Mouse (Mus musculus) stomach, postnatal 0 days (tissue): ENCODE results near the gene Ovol3. TPM values are rescaled to one million over a fixed set of nuclear protein-coding genes. Genes with fewer than 3 reads are reported as not detected.

Experiments
- ATAC-seq: fragments of 200-750 bp; cut with Nextera tagmentation; 2 replicates; pipeline ENCODE4 v1.8.0; 2017; ENCODE audit not compliant: low FRiP score, low TSS enrichment
- DNase-seq: peaks from one replicate; pipeline ENCODE4 v3.0.0-alpha.2; 2016; ENCODE audit warnings: low spot score
- H3K27ac ChIP-seq: fragments of 300-500 bp; sonication (generic); replicated peaks from 2 replicates; pipeline ENCODE4 v1.5.1; 2014; ENCODE audit warnings: mild to moderate bottlenecking, control low read depth
- H3K27me3 ChIP-seq: fragments of 300-500 bp; sonication (generic); 2 replicates; pipeline ENCODE4 v1.6.1; 2014; ENCODE audit warnings: low read length; ENCODE audit not compliant: control insufficient read depth, insufficient read depth
- H3K36me3 ChIP-seq: fragments of 300-500 bp; sonication (generic); 2 replicates; pipeline ENCODE4 v1.6.1; 2014; ENCODE audit warnings: low read length, mixed read lengths; ENCODE audit not compliant: control insufficient read depth, insufficient read depth
- H3K4me1 ChIP-seq: fragments of 300-500 bp; sonication (generic); replicated peaks from 2 replicates; pipeline ENCODE4 v1.6.1; 2014; ENCODE audit warnings: antibody characterized with exemption; ENCODE audit not compliant: control insufficient read depth, insufficient read depth
- H3K4me2 ChIP-seq: fragments of 300-500 bp; sonication (generic); replicated peaks from 2 replicates; pipeline ENCODE4 v1.6.1; 2014; ENCODE audit warnings: low read depth, mild to moderate bottlenecking, control low read depth, moderate library complexity
- H3K4me3 ChIP-seq: fragments of 300-500 bp; sonication (generic); 2 replicates; pipeline ENCODE4 v1.5.1; 2014; ENCODE audit warnings: low read depth, low read length, control low read depth
- H3K9ac ChIP-seq: fragments of 300-500 bp; sonication (generic); 2 replicates; pipeline ENCODE4 v1.6.1; 2014; ENCODE audit warnings: mild to moderate bottlenecking, low read length, control low read depth, mixed read lengths
- H3K9me3 ChIP-seq: fragments of 300-500 bp; sonication (generic); 2 replicates; pipeline ENCODE4 v1.6.1; 2016; ENCODE audit warnings: low read length; ENCODE audit not compliant: control insufficient read depth
- CTCF ChIP-seq: IDR thresholded peaks from 2 replicates; pipeline ENCODE4 v1.5.1; 2016; ENCODE audit warnings: antibody characterized with exemption, low read depth, mild to moderate bottlenecking, moderate library complexity
- EP300 ChIP-seq: optimal IDR thresholded peaks from 2 replicates; pipeline ENCODE3; 2016; ENCODE audit warnings: antibody characterized with exemption
- WGBS: fragments of 180-500 bp; shearing (Covaris S2); extraction: QIAGEN DNeasy Blood & Tissue Kit; methylation state at CpG from one replicate; pipeline ENCODE4 v1.1.7; 2014; 5-methylcytosine and 5-hydroxymethylcytosine counted together
- polyA plus RNA-seq: library from polyadenylated mRNA; unstranded; fragments of >200 nt; fragmentation: Nextera tagmentation; extraction: Ambion mirVana; gene quantifications from 2 replicates; pipeline ENCODE4 v1.2.1, GENCODE M21; 2015

Gene Ovol3
- polyA plus RNA-seq, 1 experiment from 2014 or later, result not detected

GRCm38 (mm10) chr7:30194884-30195283 lies 40.6 kb downstream of the Ovol3 start:
- Histone ChIP-seq H3K9ac (peak overlapping the region; percentile 91), H3K27me3 (no peaks in the 10 kb centered on the region)
- TF ChIP-seq EP300 (no peak), CTCF (no peak)

DNA sequence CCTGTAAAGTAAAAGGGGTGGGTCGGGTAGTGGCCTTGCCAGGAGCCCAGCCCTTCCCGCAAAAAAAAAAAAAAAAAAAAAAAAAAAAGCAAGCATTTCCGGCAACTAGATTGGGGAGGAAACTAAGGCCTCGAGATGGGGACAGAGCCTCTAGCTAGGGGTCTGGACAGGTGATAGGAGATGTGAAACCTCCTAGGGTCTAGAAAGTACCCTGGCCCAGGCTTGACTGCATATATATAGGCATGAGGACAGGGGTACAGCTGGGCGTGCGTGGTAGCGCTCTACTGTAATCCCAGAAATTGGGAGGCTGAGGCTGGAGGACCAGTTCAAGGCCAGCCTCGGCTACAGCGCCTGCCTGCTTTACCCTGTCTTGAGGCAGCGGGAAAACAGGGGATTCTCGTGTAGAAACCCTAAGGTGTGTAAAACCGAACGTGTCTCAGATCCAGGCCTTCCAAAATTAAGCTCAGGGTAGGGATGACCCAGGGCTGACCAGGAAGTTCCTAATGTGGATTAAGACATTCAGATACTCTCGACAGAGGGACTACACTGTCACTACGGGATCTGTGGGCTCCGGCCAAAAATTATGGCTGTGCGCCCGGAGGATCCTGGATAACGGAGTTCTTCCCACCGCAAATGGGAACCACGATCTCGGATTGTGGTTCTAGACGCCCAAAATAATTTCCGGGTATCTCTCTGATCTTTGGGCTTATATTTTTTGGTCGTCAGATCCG lies 41.3 kb downstream of the Ovol3 start:
- ATAC-seq (peak; percentile 11; the same call in 1 of the 2 replicates), DNase-seq (peak; percentile 32)
- no peaks in the 10 kb centered on the region for H3K9me3 ChIP-seq
- TF ChIP-seq CTCF, result no peak
- TF ChIP-seq EP300, result no peak
- 0 out of 2 replicates have a peak, but pooled peaks cover 5% of the 10 kb centered on the region for H3K4me1 ChIP-seq
- H3K36me3 ChIP-seq, result peaks cover 16% of the 10 kb centered on the region
- peak overlapping the region; percentile 95 for H3K27ac ChIP-seq
- H3K4me3 ChIP-seq, result peak overlapping the region; percentile 82
- H3K4me2 ChIP-seq, result peak overlapping the region; percentile 86
- peak overlapping the region; percentile 91 for H3K9ac ChIP-seq
- no peaks in the 10 kb centered on the region for H3K27me3 ChIP-seq
- WGBS, result 0% methylated on average over 26 of the region's 26 CpGs

More at GRCm38 (mm10) chr7:30194884-30195283, 40.6 kb downstream of the Ovol3 start:
- Histone ChIP-seq H3K4me3 (peak overlapping the region; percentile 82), H3K9me3 (no peaks in the 10 kb centered on the region), H3K4me2 (peak overlapping the region; percentile 86), H3K27ac (peak overlapping the region; percentile 95), H3K4me1 (0 out of 2 replicates have a peak, but pooled peaks cover 5% of the 10 kb centered on the region), H3K36me3 (peaks cover 16% of the 10 kb centered on the region)
- ATAC-seq (peak; percentile 92), DNase-seq (peak; percentile 99)
- 1% methylated on average over 28 of the region's 28 CpGs for WGBS

DNA sequence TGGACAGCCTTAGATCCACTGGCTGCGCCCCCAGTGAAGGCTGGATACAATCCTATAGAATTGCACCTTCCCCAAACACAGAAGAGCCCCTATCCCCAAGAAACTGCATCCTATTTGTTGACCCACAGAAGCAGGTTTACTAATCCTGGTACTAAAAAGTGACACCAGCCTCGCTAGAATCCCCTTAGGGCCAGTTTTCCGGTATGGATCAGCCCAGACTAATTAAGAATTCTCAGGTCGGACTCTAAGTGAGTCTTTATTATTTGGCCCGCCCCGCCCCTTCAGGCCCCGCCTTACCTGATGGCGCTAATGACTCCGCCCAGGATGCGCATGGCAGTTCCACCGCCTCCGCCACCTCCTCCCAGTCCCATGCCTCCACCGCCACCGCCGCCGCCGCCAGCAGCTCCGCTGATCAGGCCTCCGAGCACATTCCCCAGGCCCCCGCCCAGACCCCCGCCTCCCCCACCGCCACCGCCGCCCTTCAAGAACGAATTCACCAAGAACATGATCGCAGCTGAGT lies 41.9 kb downstream of the Ovol3 start:
- peak overlapping the region; percentile 95 for H3K27ac ChIP-seq
- no peaks in the 10 kb centered on the region for H3K27me3 ChIP-seq
- ATAC-seq (peak; percentile 58; the same call in 1 of the 2 replicates), DNase-seq (peak; percentile 89)
- H3K9ac ChIP-seq, result peak overlapping the region; percentile 91
- 0 out of 2 replicates have a peak, but pooled peaks cover 5% of the 10 kb centered on the region for H3K4me1 ChIP-seq
- H3K36me3 ChIP-seq, result peaks cover 19% of the 10 kb centered on the region
- H3K4me2 ChIP-seq, result peak overlapping the region; percentile 86
- 2% methylated on average over 21 of the region's 26 CpGs for WGBS
- peak overlapping the region; percentile 82 for H3K4me3 ChIP-seq
- no peaks in the 10 kb centered on the region for H3K9me3 ChIP-seq
- TF ChIP-seq EP300, result no peak
- no peak for TF ChIP-seq CTCF

DNA sequence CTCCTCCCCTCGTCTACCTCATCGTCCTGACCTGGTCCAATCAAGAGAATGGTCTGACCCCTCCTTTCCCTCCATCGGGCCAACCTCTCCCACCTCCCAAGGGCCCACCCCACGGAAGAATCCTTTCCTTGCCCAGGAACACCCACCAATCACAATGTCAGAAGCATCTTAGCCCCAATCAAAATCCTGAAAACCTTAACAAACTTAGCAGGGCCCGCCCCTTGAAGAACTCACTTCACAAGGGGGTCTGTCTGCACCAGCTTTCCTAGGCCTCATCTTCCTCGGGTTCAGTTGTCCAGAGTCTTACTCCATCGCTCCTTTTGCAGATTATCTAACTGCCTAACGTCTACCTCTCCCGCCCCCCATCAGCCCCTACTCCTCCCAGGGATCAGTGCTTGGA lies 42.5 kb downstream of the Ovol3 start:
- H3K4me3 ChIP-seq, result peak overlapping the region; percentile 82
- H3K4me2 ChIP-seq, result peak overlapping the region; percentile 86
- no peak for TF ChIP-seq EP300
- no peak for TF ChIP-seq CTCF
- H3K27me3 ChIP-seq, result no peaks in the 10 kb centered on the region
- H3K9ac ChIP-seq, result peak overlapping the region; percentile 91; the same call in 1 of the 2 replicates
- ATAC-seq (no peak), DNase-seq (peak; percentile 32)
- 0 out of 2 replicates have a peak, but pooled peaks cover 5% of the 10 kb centered on the region for H3K4me1 ChIP-seq
- H3K36me3 ChIP-seq, result peaks cover 24% of the 10 kb centered on the region
- 0 out of 2 replicates have a peak overlapping the region, but pooled peaks have one; percentile 6 for H3K27ac ChIP-seq
- WGBS, result 37% methylated on average over 9 of the region's 9 CpGs
- no peaks in the 10 kb centered on the region for H3K9me3 ChIP-seq

GRCm38 (mm10) chr7:30192088-30192487 lies 43.4 kb downstream of the Ovol3 start:
- 85% methylated on average over 12 of the region's 12 CpGs for WGBS
- Histone ChIP-seq H3K9ac (no peak overlapping the region), H3K27ac (no peak overlapping the region), H3K4me3 (no peak overlapping the region), H3K4me1 (0 out of 2 replicates have a peak, but pooled peaks cover 5% of the 10 kb centered on the region), H3K36me3 (peaks cover 27% of the 10 kb centered on the region), H3K4me2 (no peak overlapping the region), H3K27me3 (no peaks in the 10 kb centered on the region), H3K9me3 (no peaks in the 10 kb centered on the region)
- TF ChIP-seq CTCF (no peak), EP300 (no peak)
- ATAC-seq (no peak), DNase-seq (no peak)

- Histone ChIP-seq H3K4me2 (no peak overlapping the region), H3K9ac (no peak overlapping the region), H3K27me3 (no peaks in the 10 kb centered on the region), H3K4me3 (no peak overlapping the region), H3K36me3 (peaks cover 34% of the 10 kb centered on the region), H3K4me1 (0 out of 2 replicates have a peak, but pooled peaks cover 5% of the 10 kb centered on the region), H3K9me3 (no peaks in the 10 kb centered on the region), H3K27ac (no peak overlapping the region)
- TF ChIP-seq CTCF (no peak), EP300 (no peak)
- WGBS, result 77% methylated on average over 4 of the region's 4 CpGs
- ATAC-seq, result no peak
- DNase-seq, result no peak
Observed at GRCm38 (mm10) chr7:30189116-30189491, 46.4 kb downstream of the Ovol3 start.
